Mouse (Mus musculus): Measurements from ENCODE around the gene 5730409E04Rik.
A peak's percentile ranks its signal among the peaks of the same experiment; 100 is the strongest.

The 5730409E04Rik gene

DNA sequence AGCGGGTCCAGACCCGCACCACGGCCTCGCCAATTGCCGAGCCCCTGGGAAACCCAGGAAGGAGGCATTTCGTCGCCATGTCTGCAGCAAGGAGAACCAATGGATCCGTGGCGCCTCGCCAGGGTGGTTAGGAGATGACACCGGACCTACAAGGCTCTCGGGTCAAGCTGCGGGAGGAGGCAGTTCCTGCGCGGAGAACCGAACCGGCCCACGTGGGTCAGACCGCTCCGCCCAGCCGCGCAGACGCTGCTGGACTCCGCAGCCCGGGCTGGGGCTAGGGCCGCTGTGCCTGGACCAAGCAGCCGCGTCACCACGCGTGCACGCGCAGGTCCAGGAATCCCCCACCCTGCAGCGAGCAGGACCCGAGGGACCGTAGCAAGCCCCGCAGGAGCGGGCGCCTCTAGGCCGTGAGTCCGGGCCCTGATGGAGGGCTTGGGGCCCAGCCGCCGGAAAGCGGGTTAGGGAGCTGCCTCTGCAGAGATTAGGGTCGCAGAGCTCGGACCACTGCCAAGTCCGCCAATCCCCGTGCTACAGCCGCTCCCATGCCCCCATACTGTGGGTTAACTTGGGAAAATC lies at the start of gene 5730409E04Rik:
Gene 5730409E04Rik, plus strand, starts transcription at position 213 of the 576 bp plus-strand sequence.
- peak; percentile 43 to 45 for DNase-seq (ENCODE audit: low spot score in 2 of 2)

DNA sequence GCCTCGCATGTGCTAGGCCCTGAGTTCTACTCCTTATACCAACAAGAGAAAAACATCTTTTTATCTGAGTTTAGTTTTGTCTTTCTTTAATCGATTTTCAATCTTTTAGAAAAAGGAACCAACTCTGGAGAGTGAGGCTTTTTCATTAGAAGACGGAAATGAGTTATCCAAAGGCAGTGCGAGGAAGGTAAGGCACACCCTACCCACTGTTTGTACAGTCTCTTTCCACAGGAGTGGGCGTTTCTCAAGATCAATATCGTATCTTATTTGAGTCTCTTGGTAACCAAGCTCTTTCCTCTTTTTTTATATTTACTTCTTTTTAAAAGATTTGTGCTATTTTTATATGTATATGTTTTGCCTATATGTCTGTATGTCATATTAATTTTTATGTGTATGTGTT lies 45.8 kb upstream of the 5730409E04Rik start:
- no peak for DNase-seq (ENCODE audit: low spot score in 2 of 2)

DNA sequence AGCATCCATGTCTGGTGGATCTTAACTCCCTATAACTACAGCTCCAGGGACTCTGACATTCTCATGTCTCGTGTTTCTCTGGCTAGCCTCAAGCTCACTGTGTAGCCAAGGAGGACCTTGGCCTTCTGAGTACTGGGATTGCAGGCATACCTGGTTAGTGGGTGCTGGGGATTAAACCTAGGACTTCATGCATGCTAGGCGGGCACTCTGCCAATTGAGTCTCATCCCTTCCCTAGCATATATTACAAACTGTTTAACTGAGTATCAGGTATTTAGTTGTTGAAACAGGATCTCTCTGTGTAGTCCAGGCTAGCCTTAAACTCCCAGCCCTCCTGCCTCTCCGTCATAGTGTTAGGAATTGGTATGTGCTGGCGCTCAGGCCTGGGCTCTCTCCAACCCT lies 42.4 kb upstream of the 5730409E04Rik start:
- no peak for DNase-seq (ENCODE audit: low spot score in 2 of 2)

DNA sequence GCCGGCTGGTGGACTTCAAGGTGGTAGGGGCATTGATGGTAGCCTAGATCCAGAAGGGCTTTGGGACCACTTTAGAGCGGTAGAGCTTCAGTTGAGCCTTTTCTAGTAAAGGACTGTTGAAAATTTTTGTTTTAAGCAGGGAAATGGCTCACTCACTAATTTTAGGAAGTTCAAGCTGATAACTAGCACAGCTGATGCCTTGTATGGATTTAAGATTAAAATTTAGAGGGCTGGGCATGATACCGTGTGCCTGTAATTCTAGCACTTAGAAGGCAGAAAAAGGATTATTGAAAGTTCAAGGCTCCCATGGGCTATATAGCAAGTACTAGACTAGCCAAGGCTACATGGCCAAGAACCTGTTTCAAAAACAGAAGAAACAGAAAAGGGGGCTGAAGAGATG lies 39.8 kb upstream of the 5730409E04Rik start:
- DNase-seq (ENCODE audit: low spot score in 2 of 2), result no peak

DNA sequence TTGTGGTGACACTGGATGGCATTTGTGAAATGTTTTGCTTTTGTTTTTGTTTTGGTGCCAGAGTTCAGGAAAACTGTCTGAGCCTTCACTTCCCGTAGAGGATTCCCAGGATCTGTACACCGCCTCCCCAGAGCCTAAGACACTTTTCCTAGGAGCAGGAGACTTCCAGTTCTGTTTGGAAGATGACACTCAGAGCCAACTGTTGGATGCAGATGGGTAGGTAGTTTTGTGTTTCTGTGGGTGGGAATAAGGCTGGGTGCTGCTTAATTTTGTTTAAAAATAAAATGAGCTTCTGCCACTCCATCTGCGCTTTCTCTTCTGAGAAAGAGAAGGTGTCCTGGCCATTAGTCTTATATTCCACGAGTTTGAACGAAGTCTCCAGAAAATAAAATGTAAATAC lies 33.3 kb upstream of the 5730409E04Rik start:
- no peak for DNase-seq (ENCODE audit: low spot score in 2 of 2)

DNA sequence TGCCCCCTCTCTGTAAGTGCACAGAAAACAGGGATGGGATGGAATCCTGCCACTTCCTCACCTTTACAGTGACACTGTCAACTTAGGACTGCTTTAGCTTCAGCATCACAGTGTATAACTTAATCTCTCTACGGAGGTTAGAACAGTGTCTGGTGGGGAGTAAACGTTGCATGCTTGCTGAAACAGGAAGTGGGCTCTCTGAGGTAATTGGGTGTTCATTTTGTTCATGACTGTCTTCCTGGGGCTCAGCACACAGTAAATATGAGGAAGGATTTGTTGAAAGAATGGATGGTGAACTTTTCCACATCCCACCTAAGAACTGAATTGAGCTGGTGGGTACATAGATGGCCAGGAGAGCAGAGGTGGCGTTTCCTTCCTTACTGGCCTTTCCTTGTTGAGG lies 31.7 kb upstream of the 5730409E04Rik start:
- no peak for DNase-seq (ENCODE audit: low spot score in 2 of 2)

DNA sequence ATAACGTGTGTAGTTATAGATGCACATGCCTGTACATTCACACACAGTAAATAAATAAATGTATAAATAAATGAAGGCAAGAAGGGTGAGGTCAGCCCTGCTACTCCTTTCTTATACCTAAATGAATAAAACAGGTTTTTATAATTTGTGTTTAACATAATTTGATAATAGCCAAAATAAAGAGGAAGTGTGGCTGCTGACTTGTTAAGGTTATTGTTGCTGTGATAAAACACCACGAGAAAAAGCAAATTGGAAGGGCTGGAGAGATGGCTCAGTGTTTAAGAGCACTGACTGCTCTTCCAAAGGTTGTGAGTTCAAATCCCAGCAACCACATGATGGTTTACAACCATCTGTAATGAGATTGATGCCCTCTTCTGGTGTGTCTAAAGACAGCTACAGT lies 30.5 kb upstream of the 5730409E04Rik start:
- DNase-seq (ENCODE audit: low spot score in 2 of 2), result no peak

DNA sequence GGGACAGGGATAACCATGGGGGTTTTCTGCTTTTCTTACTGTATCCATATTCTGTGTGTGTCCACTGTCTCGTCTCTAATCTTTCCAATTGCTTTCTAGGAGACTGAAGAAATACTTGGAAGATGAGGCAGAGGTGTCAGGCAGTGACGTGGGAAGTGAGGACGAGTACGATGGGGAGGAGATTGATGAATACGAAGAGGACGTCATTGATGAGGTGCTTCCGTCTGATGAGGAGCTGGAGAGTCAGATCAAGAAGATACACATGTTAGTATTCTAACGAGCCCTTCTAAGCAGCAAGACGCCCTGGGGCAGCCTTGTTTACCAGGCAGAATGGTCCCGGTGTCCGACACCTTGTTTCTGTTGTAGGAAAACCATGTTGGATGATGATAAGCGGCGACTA lies 23.9 kb upstream of the 5730409E04Rik start:
- DNase-seq (ENCODE audit: low spot score in 2 of 2), result no peak

DNA sequence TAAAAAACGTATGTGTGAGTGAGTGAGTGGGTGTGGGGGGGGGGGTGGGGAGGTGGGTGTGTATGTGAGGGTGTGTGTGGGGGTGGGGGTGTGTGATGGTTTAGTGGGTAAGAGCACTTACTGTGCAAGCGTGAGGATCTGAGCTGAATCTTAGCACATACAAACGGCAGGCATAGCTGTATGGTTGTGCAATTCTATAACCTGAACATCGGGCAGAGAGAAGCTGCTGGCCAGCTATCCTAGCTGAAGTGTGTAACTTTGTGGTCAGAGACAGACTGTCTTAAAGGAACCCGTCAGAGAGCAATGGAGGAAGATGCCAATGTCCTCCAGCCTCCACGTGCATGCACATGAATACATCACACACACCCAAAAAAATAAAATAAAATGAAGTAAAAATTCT lies 17.6 kb upstream of the 5730409E04Rik start:
- DNase-seq (ENCODE audit: low spot score in 2 of 2), result no peak

DNA sequence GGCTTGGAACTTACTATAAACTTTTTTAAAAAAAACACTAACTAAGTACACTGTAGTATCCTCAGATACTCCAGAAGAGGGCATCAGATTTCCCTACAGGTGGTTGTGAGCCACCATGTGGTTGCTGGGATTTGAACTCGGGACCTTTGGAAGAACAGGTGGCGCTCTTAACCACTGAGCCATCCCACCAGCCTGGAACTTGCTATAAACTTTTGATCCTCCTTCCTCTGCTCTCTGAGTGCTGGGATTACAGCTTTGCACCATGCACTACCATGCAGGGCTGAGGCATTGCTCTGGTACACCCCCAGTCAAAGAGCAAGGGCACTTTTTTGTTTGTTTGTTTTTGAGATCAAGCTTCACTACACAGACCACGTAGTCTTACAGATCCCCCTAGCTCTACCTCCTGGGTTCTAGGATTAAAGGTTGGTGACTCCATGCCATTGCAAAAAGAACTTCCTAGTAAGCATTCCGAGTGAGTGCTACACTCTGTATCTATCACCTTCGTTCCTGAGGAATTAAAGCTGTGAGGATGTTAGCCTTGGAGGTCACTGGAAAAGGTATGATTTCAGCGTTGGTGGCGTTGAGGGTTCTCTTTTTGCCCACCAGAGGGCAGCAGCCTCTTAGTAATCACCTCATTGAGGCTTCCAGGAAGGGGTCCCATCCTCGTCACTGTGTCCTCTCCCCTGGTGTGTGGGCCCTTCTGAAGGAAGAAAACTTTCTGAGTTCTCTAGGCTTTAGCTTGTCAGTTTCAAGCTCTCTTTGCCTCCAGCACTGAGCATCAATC lies 9.5 kb upstream of the 5730409E04Rik start:
- DNase-seq (ENCODE audit: low spot score in 2 of 2), result peak; percentile 13 to 23

DNA sequence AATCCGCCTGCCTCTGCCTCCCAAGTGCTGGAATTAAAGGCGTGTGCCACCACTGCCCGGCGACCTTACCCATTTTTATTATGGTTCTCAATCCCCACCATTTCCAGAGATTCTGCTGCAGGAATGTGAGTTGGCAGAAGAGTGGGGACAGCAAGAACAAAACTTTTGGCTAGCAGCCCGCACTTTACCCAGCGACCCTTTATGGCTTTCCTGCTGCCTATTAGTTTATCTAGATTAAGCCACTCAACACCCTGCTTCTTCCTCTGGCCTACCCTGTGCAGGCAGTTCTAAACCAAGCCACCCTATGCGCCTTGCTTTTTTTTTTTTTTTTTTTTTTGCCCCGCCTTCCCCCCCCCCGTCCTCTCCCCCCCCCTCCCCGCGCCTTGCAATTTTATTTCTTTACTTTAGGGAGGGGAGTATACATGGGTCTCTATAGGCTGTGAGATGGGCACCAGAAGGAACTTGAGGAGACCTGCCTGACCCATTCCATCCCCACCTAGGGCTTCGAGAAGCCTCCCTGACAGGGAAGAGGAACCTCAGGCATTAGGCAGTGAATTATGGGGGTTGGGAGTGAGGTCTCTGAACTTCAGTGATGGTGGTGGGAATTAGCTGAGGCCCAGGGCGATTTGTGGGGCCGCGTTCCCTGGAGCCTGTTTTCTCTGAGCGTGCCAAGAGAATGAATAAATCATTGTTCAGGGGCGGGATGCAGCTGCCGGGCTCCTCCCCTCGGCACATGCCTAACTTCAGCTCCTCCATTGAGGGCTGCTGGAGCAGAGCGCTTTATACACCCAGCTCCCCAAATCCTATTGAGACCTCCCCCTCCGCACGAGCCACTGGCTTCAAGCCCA lies 7.8 kb upstream of the 5730409E04Rik start:
- no peak for DNase-seq (ENCODE audit: low spot score in 2 of 2)

DNA sequence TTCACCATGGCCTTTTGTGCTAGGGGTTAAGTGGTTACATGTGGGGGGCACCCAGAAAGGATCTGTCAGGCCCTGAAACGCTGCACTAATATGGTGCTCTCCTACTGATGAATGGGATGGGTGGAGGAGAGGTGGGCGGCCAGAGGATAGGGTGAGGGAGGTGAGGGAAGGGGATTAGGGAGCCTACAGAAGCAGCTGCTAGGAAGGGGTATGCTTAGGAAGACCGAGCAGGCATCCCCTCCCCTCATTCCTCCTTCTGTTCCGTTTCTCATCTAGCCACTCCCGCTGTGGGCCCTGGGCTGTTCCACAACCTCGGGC lies 7.2 kb upstream of the 5730409E04Rik start:
- DNase-seq (ENCODE audit: low spot score in 2 of 2), result no peak

DNA sequence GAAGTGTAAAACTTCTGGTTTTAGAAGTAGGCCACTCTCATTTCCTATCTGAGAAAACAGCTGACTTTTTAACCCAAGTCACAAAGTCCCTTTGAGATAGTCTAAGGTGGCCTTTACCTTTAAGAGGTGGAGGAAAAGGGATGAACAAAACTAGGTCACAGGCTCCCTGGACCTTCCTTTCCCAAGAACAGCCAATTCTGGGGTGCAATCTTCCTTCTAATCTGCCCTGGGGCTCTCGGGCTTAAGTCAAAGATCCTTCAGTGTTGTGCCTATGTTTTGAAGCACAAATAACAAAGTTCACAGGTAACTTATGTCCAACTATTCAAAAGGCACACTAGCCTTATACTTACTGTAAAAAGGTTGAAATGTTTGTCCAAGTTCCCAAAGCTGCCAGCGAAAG lies 5.5 kb upstream of the 5730409E04Rik start:
- no peak for DNase-seq (ENCODE audit: low spot score in 2 of 2)

DNA sequence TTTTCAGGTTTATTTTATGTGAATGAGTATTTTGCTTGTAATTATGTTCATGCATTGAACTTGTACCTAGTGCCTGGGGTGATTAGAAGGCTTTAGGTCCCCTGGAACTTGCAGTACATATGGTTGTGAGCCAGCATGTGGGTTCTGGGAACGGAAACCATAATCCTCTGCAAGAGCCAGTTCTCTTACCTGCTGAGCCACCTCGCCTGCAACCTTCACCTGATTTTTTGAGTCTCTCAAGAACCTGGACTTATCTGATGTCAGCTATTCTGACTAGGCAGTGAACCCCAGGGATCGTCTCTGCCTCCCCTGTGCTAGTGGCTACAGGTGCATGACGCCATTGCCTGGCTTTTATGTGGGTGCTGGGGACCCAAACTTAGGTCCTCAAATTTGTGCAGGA lies 3.9 kb upstream of the 5730409E04Rik start:
- DNase-seq (ENCODE audit: low spot score in 2 of 2), result no peak

DNA sequence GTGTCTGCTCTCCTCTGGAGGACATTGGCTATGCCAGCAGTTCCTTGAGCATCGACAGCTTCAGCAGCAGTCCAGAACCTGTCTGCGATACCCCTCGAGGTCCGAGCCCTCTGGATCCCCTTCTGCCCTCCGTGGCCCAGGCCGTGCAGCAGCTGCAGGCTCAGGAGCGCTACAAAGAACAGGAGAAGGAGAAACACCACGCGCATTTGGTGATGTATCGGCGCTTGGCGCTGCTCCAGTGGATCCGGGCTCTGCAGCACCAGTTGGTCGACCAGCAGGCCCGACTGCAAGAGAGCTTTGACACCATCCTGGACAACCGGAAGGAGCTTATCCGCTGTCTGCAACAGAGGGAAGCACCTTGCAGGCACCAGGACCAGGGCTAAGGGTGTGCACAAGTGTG lies 2.4 kb downstream of the 5730409E04Rik start:
- no peak for DNase-seq (ENCODE audit: low spot score in 2 of 2)

DNA sequence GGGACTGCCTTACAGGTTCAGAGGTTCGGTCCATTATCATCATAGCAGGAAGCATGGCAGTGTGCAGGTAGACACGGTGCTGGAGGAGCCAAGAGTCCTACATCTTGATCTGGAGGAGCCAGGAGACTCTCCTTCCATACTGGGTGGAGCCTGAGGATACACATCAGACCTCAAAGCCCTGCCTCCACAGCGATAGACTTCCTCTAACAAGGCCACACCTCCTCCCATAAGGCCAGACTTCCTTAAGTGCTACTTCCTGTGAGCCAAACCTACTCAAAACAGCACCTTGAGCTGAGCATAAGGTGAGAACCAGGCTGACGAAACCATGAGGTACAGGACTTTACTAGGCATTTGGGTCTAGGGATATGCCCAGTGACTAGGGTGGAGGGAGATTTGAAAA lies 6.7 kb downstream of the 5730409E04Rik start:
- no peak for DNase-seq (ENCODE audit: low spot score in 2 of 2)

DNA sequence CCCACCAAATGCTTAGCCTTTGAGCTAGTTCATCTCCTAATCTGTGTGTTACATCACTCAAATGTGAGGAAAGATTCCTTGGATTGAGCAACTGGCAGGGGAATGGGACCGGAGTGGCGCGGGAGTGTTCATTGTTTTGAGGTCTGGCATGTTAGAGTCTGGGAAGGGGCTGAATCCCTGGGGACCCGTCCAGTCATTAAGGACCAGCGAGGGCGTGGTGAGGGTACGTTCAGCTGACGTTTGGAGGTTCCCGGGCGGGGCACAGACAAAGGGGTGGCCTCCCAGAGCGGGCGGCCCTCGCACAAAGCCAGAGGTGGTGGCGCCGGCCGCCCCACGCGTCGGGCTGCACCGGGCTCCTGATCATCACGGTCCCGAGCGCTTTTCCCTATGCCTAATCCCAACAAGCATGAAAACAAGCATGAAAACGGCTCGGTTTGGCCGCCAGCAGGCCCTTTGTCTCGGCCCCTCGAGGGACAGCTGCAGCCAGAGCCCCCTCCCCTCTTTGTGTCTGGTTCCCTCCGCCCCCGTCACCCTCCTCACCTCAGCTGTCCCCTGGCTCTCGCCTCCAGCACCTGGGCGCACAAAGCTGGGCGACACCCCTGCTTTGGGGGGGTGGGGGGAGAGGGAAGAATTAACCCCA lies 10.2 kb downstream of the 5730409E04Rik start:
- DNase-seq (ENCODE audit: low spot score in 2 of 2), result no peak

DNA sequence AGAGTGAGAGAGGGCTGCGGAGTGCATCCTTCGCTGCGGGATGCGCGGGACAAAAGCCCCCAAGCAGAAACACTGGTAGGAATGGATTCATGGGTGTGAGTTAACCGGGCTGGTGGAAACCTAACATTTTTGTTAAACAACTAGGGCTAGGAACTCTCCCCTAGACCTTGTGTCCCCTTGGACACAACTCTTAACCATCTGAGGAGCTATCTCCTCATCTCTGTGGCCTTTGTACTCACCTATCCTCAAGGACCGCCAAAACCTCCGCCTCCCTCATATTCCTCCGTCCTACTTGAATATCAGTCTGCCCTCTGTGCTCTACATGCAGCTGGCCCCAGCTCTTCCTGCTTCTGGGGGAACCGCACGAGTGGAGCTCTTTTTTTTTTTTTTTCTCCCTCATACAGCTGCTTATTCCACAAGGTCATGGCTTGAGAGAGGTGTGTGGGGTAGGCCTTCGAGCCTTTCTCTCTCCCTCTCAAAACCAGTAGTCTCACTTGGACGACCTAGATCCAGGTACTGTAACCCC lies 10.8 kb downstream of the 5730409E04Rik start:
- no peak for DNase-seq (ENCODE audit: low spot score in 2 of 2)

DNA sequence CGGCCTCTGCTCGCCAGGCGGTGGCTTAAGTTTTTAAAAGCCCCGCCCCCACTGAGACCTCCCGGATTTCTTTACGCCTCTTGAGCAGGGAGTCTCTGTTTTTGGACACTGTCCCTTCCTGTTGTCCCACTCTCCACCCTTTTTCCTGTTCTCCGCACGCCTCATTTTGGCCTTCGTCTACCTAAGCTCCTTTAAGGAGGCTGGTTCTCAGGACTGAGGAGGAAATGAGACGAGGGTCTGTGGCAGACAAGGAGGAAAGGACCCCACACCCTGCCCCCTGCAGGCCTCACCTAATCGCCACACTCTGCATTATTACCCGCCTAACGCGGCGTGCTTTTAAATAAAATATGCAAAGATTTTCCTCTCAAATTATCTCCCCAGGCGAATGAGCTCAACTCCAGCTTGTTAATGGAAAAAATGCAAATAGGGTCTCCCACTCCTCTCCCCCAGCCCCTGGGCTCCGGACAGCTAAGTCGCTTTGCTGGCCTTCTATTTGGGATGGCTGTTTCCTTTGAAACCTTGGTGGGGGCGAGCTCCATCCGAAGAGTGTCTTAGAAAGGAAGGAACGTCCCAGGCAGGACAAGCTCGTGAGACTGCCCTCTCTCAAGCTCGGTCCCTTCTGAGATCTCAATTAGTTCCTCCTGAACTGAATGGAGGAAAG lies 17.5 kb downstream of the 5730409E04Rik start:
- DNase-seq (ENCODE audit: low spot score in 2 of 2), result no peak

DNA sequence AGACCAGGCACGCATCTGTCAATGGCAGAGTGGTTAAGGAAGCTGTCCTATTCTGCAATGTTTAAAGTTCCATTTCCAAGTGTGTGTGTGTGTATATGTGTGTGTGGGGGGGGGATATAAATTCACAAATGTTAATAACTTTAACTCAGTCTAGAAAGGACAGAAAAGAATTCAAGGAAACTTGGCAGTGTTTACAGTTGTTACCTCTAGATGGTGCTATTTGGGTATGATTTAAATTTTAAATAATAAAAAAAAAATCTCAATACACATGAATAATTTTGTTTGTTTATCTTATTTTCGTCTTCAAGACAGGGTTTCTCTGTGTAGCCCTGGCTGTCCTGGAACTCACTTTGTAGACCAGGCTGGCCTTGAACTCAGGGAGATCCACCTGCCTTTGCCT lies 22.3 kb downstream of the 5730409E04Rik start:
- DNase-seq (ENCODE audit: low spot score in 2 of 2), result no peak

DNA sequence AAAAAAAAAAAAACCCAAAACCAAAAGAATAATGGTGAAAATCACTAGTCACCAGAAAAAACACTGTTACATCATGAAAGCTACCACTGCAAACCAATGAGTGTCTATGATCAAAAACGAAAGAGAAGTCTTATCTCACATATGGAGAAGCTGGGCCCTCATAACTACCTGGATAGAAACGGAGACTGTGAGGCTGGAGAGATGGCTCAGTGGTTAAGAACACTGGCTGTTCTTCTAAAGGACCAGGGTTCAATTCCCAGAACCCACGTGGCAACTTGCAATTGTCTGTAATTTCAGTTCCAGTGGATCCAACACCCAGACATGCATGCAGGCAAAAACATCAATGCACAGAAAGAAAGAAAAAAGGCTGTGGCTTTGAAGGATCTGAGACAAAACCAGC lies 23.1 kb downstream of the 5730409E04Rik start:
- DNase-seq (ENCODE audit: low spot score in 2 of 2), result no peak

DNA sequence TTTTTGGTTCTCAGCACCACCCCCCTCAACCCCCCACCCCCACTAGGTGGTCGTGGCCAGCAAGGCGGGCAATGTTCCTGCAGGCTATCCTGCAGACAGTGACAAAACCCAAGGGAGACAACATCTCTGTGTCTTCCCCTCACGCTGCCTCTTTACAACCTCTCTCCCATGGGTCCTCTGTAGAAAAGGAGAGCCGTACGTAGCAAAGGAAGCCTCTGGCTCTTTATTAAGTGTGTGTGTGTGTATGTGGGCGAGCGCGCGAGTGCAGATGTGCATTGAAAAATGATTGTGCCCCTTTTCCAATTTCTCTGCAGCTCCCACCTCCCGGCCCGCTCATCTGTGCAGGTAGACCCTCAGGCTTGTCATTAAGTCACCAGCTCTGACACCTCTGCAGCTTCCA lies 26.7 kb downstream of the 5730409E04Rik start:
- no peak for DNase-seq (ENCODE audit: low spot score in 2 of 2)

All from spleen, postnatal 36 days (tissue).